27 mouse cellular contexts compared by ENCODE assay signal in the genomic region with DNA sequence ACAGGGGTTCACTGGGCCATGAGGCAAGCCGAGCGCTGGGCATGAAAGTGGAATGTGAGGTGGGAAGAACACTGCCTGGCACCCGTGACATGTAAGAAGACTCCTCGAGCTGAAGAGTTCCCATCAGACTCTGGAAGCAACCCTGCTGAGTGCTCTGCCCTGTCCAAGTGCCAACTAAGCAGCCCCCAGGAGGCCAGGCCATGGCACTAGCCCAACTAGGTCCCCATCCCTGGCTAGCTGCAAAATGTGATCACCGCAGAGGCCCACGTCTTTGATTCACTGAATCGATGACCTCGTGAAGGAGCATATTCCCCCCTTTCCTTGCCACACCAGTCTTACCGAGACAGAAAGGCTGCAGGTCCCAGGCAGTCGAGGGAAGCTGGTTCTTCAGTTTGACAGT. TPM values are rescaled to one million over a fixed set of nuclear protein-coding genes. Genes with fewer than 3 reads are reported as not detected.
"Had no signal": no experiment of that assay in that cellular context is flagged by ENCODE, and none has a peak within 500 bp of the region (broad histone marks: within the 10 kb centered on the region; RNA-seq: fewer than 3 reads in every experiment).

No protein-coding gene starts in this region.

- H3K36me3 ChIP-seq: kidney, embryonic 15.5 days; limb, embryonic 12.5 days; limb, embryonic 15.5 days; stomach, embryonic 15.5 days had no signal

- H3K4me2 ChIP-seq: kidney, embryonic 15.5 days; limb, embryonic 12.5 days; limb, embryonic 15.5 days; liver, embryonic 11.5 days; lung, embryonic 14.5 days; stomach, embryonic 15.5 days had no signal

- ATAC-seq: liver, postnatal 0 days; lung, postnatal 0 days had no signal

- H3K9me3 ChIP-seq: kidney, embryonic 15.5 days; limb, embryonic 12.5 days; limb, embryonic 15.5 days; stomach, embryonic 15.5 days had no signal

- H3K27me3 ChIP-seq: kidney, embryonic 15.5 days; limb, embryonic 12.5 days; limb, embryonic 15.5 days; stomach, embryonic 15.5 days had no signal

- H3K4me1 ChIP-seq: kidney, embryonic 15.5 days; limb, embryonic 12.5 days; limb, embryonic 15.5 days; stomach, embryonic 15.5 days had no signal

- DNase-seq: kidney, adult 11 months; kidney, postnatal 14 days; kidney, postnatal 4 days; left cerebral cortex, postnatal 4 days; liver, postnatal 0 days; lung, embryonic 14.5 days; midbrain, embryonic 14.5 days; right cerebral cortex, postnatal 14 days; right cerebral cortex, postnatal 4 days; thymus, postnatal 25 days had no signal

- H3K9ac ChIP-seq: kidney, embryonic 15.5 days; limb, embryonic 12.5 days; limb, embryonic 15.5 days; liver, embryonic 14.5 days; liver, postnatal 0 days; lung, embryonic 14.5 days; stomach, embryonic 15.5 days had no signal

- H3K4me3 ChIP-seq: kidney, embryonic 15.5 days; limb, embryonic 12.5 days; limb, embryonic 15.5 days; stomach, embryonic 15.5 days had no signal

- H3K27ac ChIP-seq: kidney, embryonic 15.5 days; limb, embryonic 12.5 days; limb, embryonic 15.5 days; liver, embryonic 14.5 days; macrophage; stomach, embryonic 15.5 days had no signal

RNA-seq across cellular contexts. Expression of a gene that starts 14.5 kb away (rescaled TPM):
- total RNA-seq: layer of hippocampus, adult 18-20 months; layer of hippocampus, postnatal 14 days; left cerebral cortex, adult 8-10 months; left cerebral cortex, postnatal 14 days; left cerebral cortex, postnatal 4 days; megakaryocyte, adult 5-6 weeks; midbrain, postnatal 0 days had no signal
- polyA plus RNA-seq: kidney, embryonic 15.5 days; limb, embryonic 12.5 days; limb, embryonic 15.5 days; liver, embryonic 11.5 days; liver, embryonic 14.5 days; liver, postnatal 0 days; lung, embryonic 14.5 days; lung, postnatal 0 days; macrophage; midbrain, embryonic 14.5 days; midbrain, postnatal 0 days; neural tube, embryonic 11.5 days; neural tube, embryonic 14.5 days; thymus, postnatal 0 days had no signal
